Mouse (Mus musculus) midbrain, embryonic 13.5 days (tissue): Measurements from ENCODE around the gene Dxo. TPM values are rescaled to one million over a fixed set of nuclear protein-coding genes. Genes with fewer than 3 reads are reported as not detected.

Source experiments
- microRNA-seq: library from miRNA; unstranded; fragments of <30 nt; microRNA quantifications from one replicate; pipeline ENCODE4, GENCODE M21; 2016
- polyA plus RNA-seq: library from polyadenylated mRNA; unstranded; fragments of >200 nt; fragmentation: Nextera tagmentation; extraction: Ambion mirVana; gene quantifications from 2 replicates; pipeline ENCODE4 v1.2.1, GENCODE M21; 2015

The Dxo gene
- polyA plus RNA-seq, 1 experiment from 2014 or later = 76.1 TPM

Small RNAs within 50 kb of the gene (microRNA-seq; reads per million reads assigned to microRNA genes)
- gene Mir6970 (not detected), gene Mir6971 (2.7 reads per million, percentile 9 among the genes with 10 or more reads in this experiment), gene Mir6972 (not detected)

Other genes starting within 250 kb of the Dxo start
- gene Gpsm3, start 247.2 kb upstream of the Dxo start, polyA plus RNA-seq = 2.8 and 3.4 TPM in 2 replicates
- gene Pbx2, start 245.8 kb upstream of the Dxo start, polyA plus RNA-seq = 13.3 and 15.3 TPM in 2 replicates
- gene Ager, start 239.2 kb upstream of the Dxo start, polyA plus RNA-seq = 1.5 and 2.2 TPM in 2 replicates
- gene Rnf5, start 233.3 kb upstream of the Dxo start, polyA plus RNA-seq = 324 and 337 TPM in 2 replicates
- 86.0 and 100 TPM in 2 replicates for gene Agpat1, start 232.8 kb upstream of the Dxo start, polyA plus RNA-seq
- gene Egfl8, start 221.0 kb upstream of the Dxo start, polyA plus RNA-seq = 6.8 and 8.6 TPM in 2 replicates
- gene Ppt2, start 208.5 kb upstream of the Dxo start, polyA plus RNA-seq = 22.3 and 23.3 TPM in 2 replicates
- gene Prrt1, start 207.5 kb upstream of the Dxo start, polyA plus RNA-seq = 7.4 and 7.5 TPM in 2 replicates
- gene Fkbpl, start 192.3 kb upstream of the Dxo start, polyA plus RNA-seq = 17.0 and 18.9 TPM in 2 replicates
- 118 and 122 TPM in 2 replicates for gene Atf6b, start 189.9 kb upstream of the Dxo start, polyA plus RNA-seq
- gene Tnxb, start 166.5 kb upstream of the Dxo start, polyA plus RNA-seq = 0.08 and 0.10 TPM in 2 replicates
- not detected in 2 replicates for gene C4b, start 93.1 kb upstream of the Dxo start, polyA plus RNA-seq
- gene Cyp21a1, start 32.5 kb upstream of the Dxo start, polyA plus RNA-seq = not detected in 2 replicates
- gene Stk19, start 74 bp upstream of the Dxo start, polyA plus RNA-seq = 38.5 and 40.5 TPM in 2 replicates
- 59.3 and 61.3 TPM in 2 replicates for gene Skiv2l, start 13.2 kb downstream of the Dxo start, polyA plus RNA-seq
- gene Nelfe, start 13.4 kb downstream of the Dxo start, polyA plus RNA-seq = 95.0 and 100 TPM in 2 replicates
- gene Cfb, start 25.5 kb downstream of the Dxo start, polyA plus RNA-seq = 1.7 and 2.2 TPM in 2 replicates
- gene Zbtb12, start 42.5 kb downstream of the Dxo start, polyA plus RNA-seq = 13.2 and 16.3 TPM in 2 replicates
- gene Gm20547, start 45.0 kb downstream of the Dxo start, polyA plus RNA-seq = 0.08 TPM in 1 of 2 replicates, not detected in the other
- 1.2 and 2.1 TPM in 2 replicates for gene C2, start 61.2 kb downstream of the Dxo start, polyA plus RNA-seq
- 105 and 114 TPM in 2 replicates for gene Ehmt2, start 61.5 kb downstream of the Dxo start, polyA plus RNA-seq
- gene Slc44a4, start 77.4 kb downstream of the Dxo start, polyA plus RNA-seq = 0.09 TPM in 1 of 2 replicates, not detected in the other
- 25.5 and 25.9 TPM in 2 replicates for gene Neu1, start 94.2 kb downstream of the Dxo start, polyA plus RNA-seq
- gene Hspa1b, start 122.2 kb downstream of the Dxo start, polyA plus RNA-seq = 0.10 and 0.11 TPM in 2 replicates
- not detected in 2 replicates for gene Gm20481, start 132.9 kb downstream of the Dxo start, polyA plus RNA-seq
- 2.8 and 2.9 TPM in 2 replicates for gene Hspa1a, start 135.1 kb downstream of the Dxo start, polyA plus RNA-seq
- 0.55 and 1.5 TPM in 2 replicates for gene Hspa1l, start 135.7 kb downstream of the Dxo start, polyA plus RNA-seq
- 141 and 150 TPM in 2 replicates for gene Lsm2, start 144.8 kb downstream of the Dxo start, polyA plus RNA-seq
- gene Vars, start 164.0 kb downstream of the Dxo start, polyA plus RNA-seq = 61.0 and 69.1 TPM in 2 replicates
- 0.13 and 0.20 TPM in 2 replicates for gene Vwa7, start 179.6 kb downstream of the Dxo start, polyA plus RNA-seq
- 3.8 and 4.3 TPM in 2 replicates for gene Sapcd1, start 191.0 kb downstream of the Dxo start, polyA plus RNA-seq
- 3.3 and 3.7 TPM in 2 replicates for gene Msh5, start 209.7 kb downstream of the Dxo start, polyA plus RNA-seq
- gene Clic1, start 212.9 kb downstream of the Dxo start, polyA plus RNA-seq = 93.7 and 99.6 TPM in 2 replicates
- 501 and 531 TPM in 2 replicates for gene Ddah2, start 222.0 kb downstream of the Dxo start, polyA plus RNA-seq
- not detected in 2 replicates for gene Ly6g6c, start 228.4 kb downstream of the Dxo start, polyA plus RNA-seq
- 0.45 and 0.50 TPM in 2 replicates for gene Mpig6b, start 229.2 kb downstream of the Dxo start, polyA plus RNA-seq
- 0.18 and 0.32 TPM in 2 replicates for gene Ly6g6e, start 239.9 kb downstream of the Dxo start, polyA plus RNA-seq
- 1.0 and 1.9 TPM in 2 replicates for gene Ly6g6d, start 241.0 kb downstream of the Dxo start, polyA plus RNA-seq
- 0.18 and 0.19 TPM in 2 replicates for gene Ly6g6f, start 248.6 kb downstream of the Dxo start, polyA plus RNA-seq